Mouse (Mus musculus) T-helper 2 cell (primary cell): Measurements from ENCODE around the gene Prr3.
"Not testable (repeated sequence)": the region's sequence is repeated elsewhere in the genome, so short reads cannot be mapped to it uniquely, and the experiment has no call there.

ENCODE experiments used
- in situ Hi-C: fragments of 300-600 bp; cut with MboI, MseI; formaldehyde crosslinking; loops from one replicate; pipeline ENCODE4 v1.15.1; 2025; ENCODE audit warnings: high pct_unique_total_duplicates

Prr3 gene

DNA sequence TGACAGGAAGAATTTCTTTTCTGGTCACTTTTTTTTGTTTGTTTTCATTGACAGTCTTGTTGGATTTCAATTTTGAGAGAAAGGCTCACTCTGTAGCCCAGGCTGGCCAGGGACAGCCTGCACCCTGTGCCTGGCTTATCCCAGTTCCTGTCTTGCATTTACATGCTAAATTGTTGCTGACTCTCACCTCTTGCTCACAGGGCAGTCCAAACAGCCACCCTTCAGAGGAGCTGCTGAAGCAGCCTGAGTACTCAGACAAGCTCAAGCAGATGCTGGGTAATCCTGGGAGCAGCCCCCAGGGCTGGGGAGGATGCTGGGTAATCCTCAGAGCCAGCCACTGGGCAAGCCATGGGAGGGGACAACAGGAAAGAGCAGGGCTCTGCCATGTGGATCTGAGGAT is 29.1 kb downstream of the Prr3 start:
- in situ Hi-C loops = not testable (repeated sequence)

DNA sequence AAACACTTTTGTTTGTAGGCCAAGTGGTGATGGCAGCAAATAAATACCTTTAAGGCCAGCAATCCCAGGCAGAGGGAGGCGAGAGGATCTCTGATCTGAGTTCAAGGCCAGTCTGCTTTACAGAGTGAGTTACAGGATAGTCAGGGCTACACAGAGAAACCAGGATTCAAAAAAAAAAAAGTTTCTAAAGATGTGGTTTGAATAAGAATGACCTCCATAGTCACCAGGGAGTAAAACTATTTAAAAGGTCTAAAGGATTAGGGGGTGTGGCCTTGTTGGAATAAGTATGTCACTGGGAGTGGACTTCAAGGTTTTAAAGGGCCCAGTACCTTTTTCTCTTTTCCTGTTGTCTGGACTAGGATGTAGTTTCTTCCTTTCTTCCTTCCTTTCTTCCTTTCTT is 40.1 kb downstream of the Prr3 start:
- in situ Hi-C loops = loop anchor here (5.0 kb wide), 1 partner anchor 172 kb away; no protein-coding TSS in a partner anchor

DNA sequence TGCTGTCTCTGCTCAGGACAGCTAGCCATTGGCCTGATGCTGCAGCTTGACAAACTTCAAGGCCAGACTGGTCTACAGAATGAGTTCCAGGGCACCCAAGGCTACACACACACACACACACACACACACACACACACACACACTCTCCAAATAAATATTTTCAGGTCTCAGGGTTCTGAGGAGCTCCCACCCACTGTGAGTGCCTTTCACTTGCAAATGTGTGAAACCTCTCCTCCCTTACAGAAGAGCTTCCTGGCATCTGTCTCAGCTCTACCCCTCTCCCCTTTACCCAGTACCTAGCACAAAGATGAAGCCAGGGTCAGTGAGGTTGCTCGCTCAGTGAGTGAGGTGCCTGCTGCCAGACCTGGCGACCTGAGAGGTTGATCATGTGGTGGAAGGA is 40.9 kb downstream of the Prr3 start:
- in situ Hi-C loops = loop anchor here (5.0 kb wide), 1 partner anchor 173 kb away; no protein-coding TSS in a partner anchor

DNA sequence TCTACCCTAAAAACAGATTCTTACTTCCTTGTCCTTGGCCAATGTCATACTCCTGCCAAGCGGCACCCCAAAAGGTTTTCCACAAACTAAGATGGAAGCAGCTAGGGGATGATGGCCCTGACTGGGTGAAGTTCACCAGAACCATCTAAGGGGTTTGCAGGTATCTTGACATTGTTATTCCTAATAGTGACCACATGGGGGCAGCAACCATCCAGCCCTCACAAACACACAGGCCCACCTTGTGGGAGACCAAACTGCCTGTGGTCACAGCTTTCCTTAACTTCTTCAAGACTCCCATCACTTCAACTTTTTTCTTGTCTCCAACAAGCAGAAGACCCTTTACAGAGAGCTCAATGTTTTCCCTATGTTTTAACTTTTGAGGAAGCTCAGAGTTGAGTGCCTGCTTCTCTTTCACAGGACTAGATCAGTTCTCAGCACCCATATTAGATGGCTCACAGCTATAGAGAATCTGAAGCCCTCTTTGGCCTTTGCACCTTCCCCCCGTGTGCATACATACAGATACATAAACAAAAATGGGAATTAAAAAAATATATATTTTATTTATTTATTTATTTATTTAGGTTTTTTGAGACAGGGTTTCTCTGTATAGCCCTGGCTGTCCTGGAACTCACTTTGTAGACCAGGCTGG is 42.2 kb downstream of the Prr3 start:
- in situ Hi-C loops = loop anchor here (5.0 kb wide), 1 partner anchor 174 kb away; no protein-coding TSS in a partner anchor

DNA sequence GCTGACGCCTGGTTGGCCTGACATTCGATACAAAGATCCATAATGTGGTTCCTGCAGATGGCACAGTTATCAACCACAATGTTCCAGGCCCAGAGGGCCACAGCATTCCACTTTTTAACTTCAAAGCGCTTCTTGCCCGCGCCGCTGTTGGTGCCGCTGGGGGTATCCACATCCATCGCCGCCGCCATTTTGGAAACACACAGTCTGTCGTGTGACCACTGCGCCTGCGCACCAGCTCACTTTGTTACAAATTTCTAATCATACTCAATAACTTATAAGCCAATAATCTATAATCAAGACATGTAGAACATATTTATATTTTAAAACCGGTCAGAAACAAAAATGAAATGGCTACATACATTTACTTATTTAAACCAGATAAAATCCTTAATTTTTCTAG is 44.3 kb downstream of the Prr3 start:
- in situ Hi-C loops = loop anchor here (5.0 kb wide), 1 partner anchor 177 kb away; no protein-coding TSS in a partner anchor

DNA sequence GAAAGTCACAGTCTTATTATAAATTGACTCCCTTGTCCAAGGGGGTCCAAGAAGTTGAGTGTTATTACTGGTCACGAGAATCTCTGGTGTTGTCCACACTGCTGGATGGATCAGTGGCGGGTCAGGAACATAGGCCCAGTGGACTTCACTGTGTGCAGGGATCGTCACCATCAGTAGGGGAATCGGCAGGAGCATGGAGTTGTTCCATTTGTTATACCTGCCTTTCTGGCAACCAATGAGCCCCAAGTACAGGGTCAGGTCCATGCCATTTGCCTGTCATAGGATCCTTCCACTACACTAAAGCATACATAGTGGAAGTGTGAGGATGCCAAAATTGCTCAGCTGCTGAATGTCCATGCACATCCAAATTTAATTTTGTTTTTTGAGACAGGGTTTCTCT is 47.4 kb downstream of the Prr3 start:
- in situ Hi-C loops = no loop called here

- in situ Hi-C loops = no loop called here
Observed at GRCm38 (mm10) chr17:35930627-35931026, 49.4 kb downstream of the Prr3 start.

GRCm38 (mm10) chr17:35929534-35929933 is 50.5 kb downstream of the Prr3 start:
- in situ Hi-C loops = loop anchor here (5.0 to 10.0 kb wide), 2 partner anchors 33 to 55 kb away; partner anchors contain the start of gene Prr3

DNA sequence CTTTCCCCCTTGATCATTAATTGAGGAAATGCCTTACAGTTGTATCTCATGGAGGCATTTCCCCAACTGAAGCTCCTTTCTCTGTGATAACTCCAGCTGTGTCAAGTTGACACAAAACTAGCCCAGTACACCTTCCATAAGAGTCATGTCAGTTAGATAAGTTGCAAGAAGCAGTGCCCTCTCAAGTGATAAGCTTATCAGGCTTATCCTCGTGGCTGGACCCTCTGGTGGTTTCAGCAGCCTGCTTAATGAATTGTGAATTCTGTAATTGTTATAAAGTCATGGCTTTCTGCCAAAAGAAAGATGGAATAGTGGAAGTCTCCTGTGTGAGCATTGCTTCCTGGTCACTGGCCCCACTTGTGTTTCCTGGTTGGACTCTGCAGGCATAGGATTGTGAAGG is 52.6 kb downstream of the Prr3 start:
- in situ Hi-C loops = loop anchor here (5.0 to 10.0 kb wide), 2 partner anchors 35 to 57 kb away; partner anchors contain the start of gene Prr3

DNA sequence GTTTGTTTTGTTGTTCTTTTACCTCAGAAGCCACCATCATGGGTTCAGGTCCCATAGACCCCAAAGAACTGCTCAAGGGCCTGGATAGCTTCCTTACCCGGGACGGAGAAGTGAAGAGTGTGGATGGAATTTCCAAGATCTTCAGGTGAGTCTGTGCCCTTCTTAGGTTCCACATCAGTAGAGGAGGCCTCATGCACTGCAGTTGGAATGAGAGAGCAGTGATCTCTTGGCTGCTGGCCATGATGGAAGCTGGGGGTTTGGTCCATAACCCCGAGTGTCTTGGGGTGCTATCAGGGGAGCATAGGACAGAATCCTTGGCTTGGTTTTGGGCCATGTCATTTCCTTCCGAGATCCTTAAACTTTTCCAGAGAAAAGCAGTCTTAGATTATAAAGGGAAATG is 56.8 kb downstream of the Prr3 start:
- in situ Hi-C loops = loop anchor here (10.0 kb wide), 1 partner anchor 62 kb away; the partner anchor contains the start of gene Prr3

DNA sequence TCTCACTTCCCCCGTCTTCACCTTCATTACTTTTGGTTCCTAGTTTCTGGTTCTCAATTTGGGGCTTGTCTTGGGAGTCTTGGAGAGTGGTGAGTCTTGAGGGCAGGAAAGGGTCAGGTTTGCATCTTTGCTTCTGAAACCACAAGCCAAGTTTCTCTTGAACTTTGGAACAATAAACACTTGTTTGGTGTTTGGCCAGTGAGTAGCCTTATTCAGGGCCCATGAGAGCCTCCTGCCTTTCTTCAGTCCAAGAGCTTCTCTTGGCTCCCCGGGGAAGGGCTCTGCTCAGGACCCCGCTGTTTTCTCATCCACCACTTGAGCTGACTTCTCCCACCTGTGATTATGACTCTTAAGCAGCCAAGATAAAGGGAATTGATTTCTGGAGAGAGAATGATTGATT is 57.5 kb downstream of the Prr3 start:
- in situ Hi-C loops = loop anchor here (10.0 kb wide), 1 partner anchor 62 kb away; the partner anchor contains the start of gene Prr3
